Mouse (Mus musculus) forebrain, embryonic 11.5 days (tissue): ENCODE measurements around the gene Pak7. TPM values are rescaled to one million over a fixed set of nuclear protein-coding genes. Genes with fewer than 3 reads are reported as not detected.

Experiments used
- ATAC-seq: fragments of 200-750 bp; cut with Nextera tagmentation; replicated peaks from 2 replicates; pipeline ENCODE4 v1.8.0; 2017; ENCODE audit warnings: moderate TSS enrichment; ENCODE audit not compliant: low FRiP score
- DNase-seq: peaks from one replicate; pipeline ENCODE4 v3.0.0-alpha.2; 2017; ENCODE audit warnings: low spot score
- H3K27ac ChIP-seq: fragments of 300-500 bp; sonication (generic); 2 replicates; pipeline ENCODE4 v1.5.1; 2014; ENCODE audit warnings: low read depth, low read length
- H3K27me3 ChIP-seq: fragments of 300-500 bp; sonication (generic); 2 replicates; pipeline ENCODE4 v1.6.1; 2014; ENCODE audit warnings: mild to moderate bottlenecking, low read length, mixed read lengths; ENCODE audit not compliant: control insufficient read depth, insufficient read depth
- H3K36me3 ChIP-seq: fragments of 300-500 bp; sonication (generic); 2 replicates; pipeline ENCODE4 v1.6.1; 2014; ENCODE audit warnings: mild to moderate bottlenecking, low read length, moderate library complexity, mixed read lengths; ENCODE audit not compliant: control insufficient read depth, insufficient read depth
- H3K4me1 ChIP-seq: fragments of 300-500 bp; sonication (generic); replicated peaks from 2 replicates; pipeline ENCODE4 v1.6.1; 2014; ENCODE audit warnings: low read length, mixed read lengths; ENCODE audit not compliant: control insufficient read depth, insufficient read depth
- H3K4me2 ChIP-seq: fragments of 300-500 bp; sonication (generic); 2 replicates; pipeline ENCODE4 v1.6.1; 2014; ENCODE audit warnings: low read depth, mild to moderate bottlenecking, low read length, moderate library complexity, mixed read lengths; ENCODE audit not compliant: severe bottlenecking
- H3K4me3 ChIP-seq: fragments of 300-500 bp; sonication (generic); 2 replicates; pipeline ENCODE4 v1.5.1; 2014; ENCODE audit warnings: low read depth, low read length
- H3K9ac ChIP-seq: fragments of 300-500 bp; sonication (generic); 2 replicates; pipeline ENCODE4 v1.6.1; 2014; ENCODE audit warnings: low read length
- H3K9me3 ChIP-seq: fragments of 300-500 bp; sonication (generic); 2 replicates; pipeline ENCODE4 v1.6.1; 2016; ENCODE audit warnings: low read length, mixed read lengths; ENCODE audit not compliant: control insufficient read depth
- WGBS: fragments of 180-500 bp; shearing (Covaris S2); extraction: QIAGEN DNeasy Blood & Tissue Kit; methylation state at CpG from one replicate; pipeline ENCODE4 v1.1.7; 2014; 5-methylcytosine and 5-hydroxymethylcytosine counted together
- polyA plus RNA-seq: library from polyadenylated mRNA; unstranded; fragments of >200 nt; fragmentation: Nextera tagmentation; extraction: Ambion mirVana; gene quantifications from 2 replicates; pipeline ENCODE4 v1.2.1, GENCODE M21; 2014

Pak7 gene
- polyA plus RNA-seq, 1 experiment from 2014 or later, result 10.5 TPM

DNA sequence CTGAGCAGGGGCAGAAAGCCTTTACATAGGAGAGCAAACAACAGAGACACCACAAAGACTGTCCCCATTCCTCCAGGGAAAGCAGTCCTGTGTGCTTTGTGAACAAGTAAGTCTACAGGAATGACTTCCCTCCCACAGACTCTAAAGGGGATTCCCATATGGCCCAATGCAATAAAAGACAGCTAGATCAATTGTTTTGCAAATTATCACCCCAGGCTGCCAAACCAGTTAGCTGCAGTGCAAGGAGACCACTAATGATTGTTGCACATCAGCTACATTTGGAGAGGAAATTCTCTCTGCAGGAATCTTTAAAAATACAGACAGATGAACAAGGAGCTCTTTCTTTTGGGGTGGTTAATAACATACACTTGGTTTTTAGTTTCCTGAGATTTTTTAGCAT, 280.2 kb downstream of the Pak7 start:
- no peaks in the 10 kb centered on the region for H3K36me3 ChIP-seq
- no peak overlapping the region for H3K27ac ChIP-seq
- no peaks in the 10 kb centered on the region for H3K9me3 ChIP-seq
- no peak overlapping the region for H3K4me3 ChIP-seq
- no peak overlapping the region for H3K4me2 ChIP-seq
- H3K4me1 ChIP-seq, result no peaks in the 10 kb centered on the region; the same call in 1 of the 2 replicates
- DNase-seq, result no peak
- peak; percentile 36; the same call in 1 of the 2 replicates for ATAC-seq
- no peaks in the 10 kb centered on the region; the same call in 1 of the 2 replicates for H3K27me3 ChIP-seq
- no peak overlapping the region for H3K9ac ChIP-seq

DNA sequence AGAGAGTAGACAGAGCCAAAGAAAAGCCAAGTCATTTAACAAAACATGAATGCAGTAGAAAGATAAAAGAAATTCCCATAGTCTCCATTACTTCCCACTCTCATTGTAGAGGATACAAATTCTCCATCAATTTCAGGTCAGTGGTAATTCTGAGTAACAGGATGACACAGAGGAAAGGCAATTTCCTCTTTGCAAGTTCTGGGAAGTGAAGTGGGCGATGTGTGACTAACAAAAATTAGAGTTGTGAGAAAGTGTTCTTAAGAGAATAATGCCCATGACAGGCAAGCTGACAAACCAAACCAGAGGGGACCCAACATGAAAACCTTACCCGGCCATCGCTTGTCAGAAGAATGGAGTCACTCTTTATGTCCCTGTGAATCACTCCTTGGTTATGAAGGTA, 290.6 kb downstream of the Pak7 start:
- Histone ChIP-seq H3K9ac (no peak overlapping the region), H3K36me3 (no peaks in the 10 kb centered on the region), H3K27ac (no peak overlapping the region), H3K27me3 (no peaks in the 10 kb centered on the region), H3K4me3 (no peak overlapping the region), H3K4me1 (no peaks in the 10 kb centered on the region), H3K9me3 (no peaks in the 10 kb centered on the region), H3K4me2 (no peak overlapping the region)
- ATAC-seq (no peak), DNase-seq (no peak)
- WGBS, result 91% methylated on average over 3 of the region's 3 CpGs

DNA sequence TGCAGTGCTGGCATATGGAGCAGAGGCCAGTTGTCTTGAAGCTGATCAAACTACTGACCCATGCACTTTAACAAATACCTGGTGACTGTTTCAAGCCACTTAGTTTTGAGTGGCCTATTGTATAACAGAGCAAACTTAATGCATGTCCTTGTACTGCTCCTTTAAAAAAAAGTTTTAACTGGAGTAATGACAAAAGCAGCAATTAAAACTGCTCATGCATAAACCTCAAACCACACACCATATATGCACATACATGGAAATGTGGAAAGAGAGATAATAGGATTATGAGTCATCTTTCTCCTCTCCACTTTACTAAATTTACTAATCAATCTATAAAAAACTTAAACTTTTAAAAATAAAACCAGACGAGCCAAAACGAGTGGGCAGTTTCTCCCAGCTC, 291.8 kb downstream of the Pak7 start:
- WGBS, result 80% methylated on average over 2 of the region's 2 CpGs
- H3K36me3 ChIP-seq, result no peaks in the 10 kb centered on the region
- no peak overlapping the region for H3K4me2 ChIP-seq
- DNase-seq, result no peak
- H3K4me1 ChIP-seq, result no peaks in the 10 kb centered on the region
- H3K27ac ChIP-seq, result no peak overlapping the region
- no peak overlapping the region for H3K4me3 ChIP-seq
- no peaks in the 10 kb centered on the region for H3K27me3 ChIP-seq
- ATAC-seq, result no peak
- no peak overlapping the region for H3K9ac ChIP-seq
- H3K9me3 ChIP-seq, result no peaks in the 10 kb centered on the region

DNA sequence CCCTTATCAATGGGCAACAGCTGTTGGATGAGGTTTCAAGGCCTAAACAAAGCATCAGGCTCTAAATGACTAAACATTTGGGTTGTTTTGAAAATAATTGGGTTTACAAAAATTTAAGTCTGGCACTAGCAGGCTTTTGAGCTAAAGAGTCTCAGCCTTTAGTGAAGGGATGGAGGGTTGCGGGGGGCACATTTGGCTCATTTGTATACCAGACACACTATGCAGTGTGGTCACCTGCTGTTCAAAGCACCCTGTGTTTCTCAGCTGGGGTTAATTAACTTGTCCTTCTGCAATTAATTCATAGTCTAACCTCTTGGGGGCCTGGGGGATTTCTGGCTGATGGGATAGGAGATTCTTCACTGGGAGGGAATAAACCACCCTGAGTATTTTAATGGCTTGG, 323.4 kb downstream of the Pak7 start:
- Histone ChIP-seq H3K9ac (no peak overlapping the region), H3K27ac (no peak overlapping the region), H3K9me3 (no peaks in the 10 kb centered on the region), H3K36me3 (no peaks in the 10 kb centered on the region), H3K4me2 (no peak overlapping the region), H3K27me3 (peaks cover 16% of the 10 kb centered on the region), H3K4me3 (no peak overlapping the region), H3K4me1 (no peaks in the 10 kb centered on the region; the same call in 1 of the 2 replicates)
- WGBS, result 47% methylated on average over 1 of the region's 1 CpGs
- DNase-seq, result no peak
- no peak; the same call in 1 of the 2 replicates for ATAC-seq

DNA sequence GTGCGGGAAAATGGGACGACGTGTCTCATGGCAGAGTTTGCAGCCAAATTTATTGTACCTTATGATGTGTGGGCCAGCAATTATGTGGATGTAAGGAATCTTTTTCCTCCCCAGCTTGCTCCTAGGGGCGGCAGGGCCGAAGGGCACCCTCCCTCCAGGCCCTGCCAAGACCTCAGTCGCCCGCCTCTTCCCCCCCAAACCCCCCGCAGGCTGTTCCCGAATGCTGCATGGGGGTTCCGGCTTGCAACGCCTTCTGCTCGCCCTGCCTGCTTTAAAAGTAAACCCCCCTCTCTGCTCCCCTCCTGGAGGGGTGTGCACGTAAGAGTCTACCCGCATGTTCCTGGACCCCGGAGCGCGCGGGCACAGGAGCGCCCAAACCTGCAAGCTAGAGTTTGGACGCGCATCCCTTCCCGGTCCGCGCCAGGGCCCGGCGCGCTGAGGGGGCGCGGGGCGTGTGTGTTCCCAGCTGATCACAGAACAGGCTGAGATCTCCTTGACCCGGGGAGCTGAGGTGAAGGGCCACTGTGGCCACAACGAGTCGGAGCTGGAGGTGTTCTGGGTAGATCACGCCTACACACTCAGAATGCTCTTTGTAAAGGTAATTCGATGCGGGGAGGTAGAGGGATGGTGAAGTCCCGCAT, 328.6 kb downstream of the Pak7 start:
- DNase-seq, result peak; percentile 60
- Histone ChIP-seq H3K9ac (no peak overlapping the region), H3K4me2 (peak overlapping the region; percentile 56), H3K27ac (no peak overlapping the region), H3K4me1 (peaks cover 5% of the 10 kb centered on the region; the same call in 1 of the 2 replicates), H3K4me3 (peak overlapping the region; percentile 24), H3K36me3 (no peaks in the 10 kb centered on the region), H3K9me3 (no peaks in the 10 kb centered on the region), H3K27me3 (peaks cover 36% of the 10 kb centered on the region)
- ATAC-seq, result 0 out of 2 replicates have a peak, but pooled peaks have one; percentile 27
- WGBS, result 2% methylated on average over 35 of the region's 37 CpGs

DNA sequence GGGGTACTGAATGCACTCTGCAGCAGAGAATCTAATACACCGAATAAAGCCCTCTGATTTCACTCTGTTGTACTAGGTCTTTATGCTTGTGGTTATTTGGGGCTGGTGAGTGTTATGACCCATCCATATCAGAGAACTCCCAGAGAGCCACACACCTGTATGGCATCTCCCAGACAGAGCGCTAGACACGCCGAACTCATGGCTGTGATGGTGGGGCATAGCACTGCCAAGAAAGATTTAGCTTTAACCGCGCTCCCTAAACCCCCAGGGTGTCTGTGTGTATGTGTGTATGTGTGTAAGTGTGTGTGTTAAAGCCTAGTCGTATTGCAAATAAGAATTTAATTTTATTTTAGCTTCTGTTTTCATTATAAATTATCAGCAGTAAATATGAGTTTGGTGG, 329.4 kb downstream of the Pak7 start:
- ATAC-seq (no peak; the same call in 1 of the 2 replicates), DNase-seq (no peak)
- Histone ChIP-seq H3K9me3 (no peaks in the 10 kb centered on the region), H3K36me3 (no peaks in the 10 kb centered on the region), H3K27ac (no peak overlapping the region), H3K4me2 (peak overlapping the region; percentile 56), H3K4me1 (peaks cover 5% of the 10 kb centered on the region; the same call in 1 of the 2 replicates), H3K4me3 (peak overlapping the region; percentile 24), H3K27me3 (peaks cover 36% of the 10 kb centered on the region), H3K9ac (no peak overlapping the region)
- WGBS, result 3% methylated on average over 7 of the region's 7 CpGs

DNA sequence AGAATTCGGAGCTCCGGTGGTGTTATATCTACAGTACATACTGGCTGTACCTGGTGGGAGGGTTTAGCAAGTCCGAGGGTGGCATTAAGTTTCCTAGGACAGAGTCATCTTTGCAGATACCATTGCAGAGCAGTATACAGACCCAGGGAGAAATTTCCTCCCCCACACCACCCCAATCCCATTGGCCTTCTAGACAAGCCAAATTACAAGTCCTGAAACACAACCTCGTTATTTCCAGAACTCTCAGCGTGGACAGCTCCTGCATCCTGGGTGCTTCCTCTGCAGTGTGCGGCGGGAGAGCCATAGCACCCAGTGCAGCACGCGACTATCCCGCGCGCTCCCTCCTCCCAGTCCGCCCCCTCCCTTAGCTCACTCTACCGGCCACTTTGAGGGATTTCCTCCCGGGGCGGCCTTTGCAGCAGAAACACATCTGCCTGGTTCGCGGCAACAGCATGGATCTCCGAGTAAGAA, 329.9 kb downstream of the Pak7 start:
- H3K4me3 ChIP-seq, result peak overlapping the region; percentile 24
- H3K27me3 ChIP-seq, result peaks cover 36% of the 10 kb centered on the region
- H3K36me3 ChIP-seq, result no peaks in the 10 kb centered on the region
- no peak overlapping the region for H3K27ac ChIP-seq
- ATAC-seq, result no peak; the same call in 1 of the 2 replicates
- DNase-seq, result peak; percentile 67
- WGBS, result 4% methylated on average over 19 of the region's 19 CpGs
- peaks cover 5% of the 10 kb centered on the region; the same call in 1 of the 2 replicates for H3K4me1 ChIP-seq
- H3K4me2 ChIP-seq, result peak overlapping the region; percentile 56
- no peaks in the 10 kb centered on the region for H3K9me3 ChIP-seq
- no peak overlapping the region for H3K9ac ChIP-seq

DNA sequence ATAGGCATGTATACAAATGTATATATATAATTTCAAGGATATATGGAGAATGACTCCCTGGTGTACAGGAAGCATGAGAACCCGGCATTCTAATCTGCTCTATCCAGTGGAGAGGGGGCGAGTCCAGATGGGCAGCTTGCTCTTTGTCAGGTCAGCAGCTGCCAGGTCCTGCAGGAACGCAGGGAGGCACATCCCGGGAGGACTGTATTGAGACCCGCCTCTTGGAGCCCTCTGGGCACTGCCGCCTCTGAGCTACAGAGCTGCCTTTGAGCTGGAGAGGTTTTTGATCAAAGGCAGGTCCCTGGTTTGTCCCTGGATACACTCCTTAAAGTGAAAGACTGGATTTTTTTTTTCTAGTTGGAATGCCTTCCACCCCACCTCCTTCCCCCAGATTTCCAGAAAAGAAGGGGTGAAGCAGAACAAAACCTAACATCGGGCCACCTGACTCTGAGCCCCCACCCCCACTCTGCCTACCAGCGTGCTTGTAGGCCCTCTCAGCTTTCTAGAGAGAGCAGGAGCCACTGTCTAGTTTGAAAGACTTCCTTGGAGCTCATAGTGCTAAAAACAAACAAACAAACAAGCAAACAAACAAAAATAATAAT, 336.0 kb downstream of the Pak7 start, which contains the start of gene Lamp5:
Lamp5 (plus strand) TSS at position 552 of the 602 bp plus-strand sequence.
- DNase-seq (peak; percentile 72), ATAC-seq (peak; percentile 72)
- Histone ChIP-seq H3K9ac (no peak within 1 kb of the TSS), H3K4me3 (peak within 1 kb of the TSS; percentile 3; the same call in 1 of the 2 replicates), H3K27me3 (peaks cover 2% of the 10 kb centered on the region; the same call in 1 of the 2 replicates), H3K4me2 (peak within 1 kb of the TSS; percentile 32), H3K9me3 (no peaks in the 10 kb centered on the region), H3K36me3 (no peaks in the 10 kb centered on the region), H3K4me1 (peaks cover 8% of the 10 kb centered on the region; the same call in 1 of the 2 replicates), H3K27ac (no peak within 1 kb of the TSS)
- WGBS, result 0% methylated on average over 8 of the region's 8 CpGs
